Mouse (Mus musculus) embryonic facial prominence, embryonic 14.5 days (tissue): ENCODE results near the gene Hist1h2bg. TPM values are rescaled to one million over a fixed set of nuclear protein-coding genes. Genes with fewer than 3 reads are reported as not detected.
A peak's percentile ranks its signal among the peaks of the same experiment; 100 is the strongest.
"Not testable (repeated sequence)": the region's sequence is repeated elsewhere in the genome, so short reads cannot be mapped to it uniquely, and the experiment has no call there.

Experiments
- ATAC-seq: fragments of 200-750 bp; cut with Nextera tagmentation; 2 replicates; pipeline ENCODE4 v1.8.0; 2017; ENCODE audit warnings: low read depth, moderate number of reproducible peaks, moderate TSS enrichment
- DNase-seq: peaks from one replicate; pipeline ENCODE4 v3.0.0-alpha.2; 2015; ENCODE audit warnings: low spot score
- H3K27ac ChIP-seq: fragments of 300-500 bp; sonication (generic); replicated peaks from 2 replicates; pipeline ENCODE4 v1.5.1; 2014; ENCODE audit warnings: low read depth, mild to moderate bottlenecking, low read length, moderate library complexity
- H3K27me3 ChIP-seq: fragments of 300-500 bp; sonication (generic); replicated peaks from 2 replicates; pipeline ENCODE4 v1.6.1; 2014; ENCODE audit warnings: low read length; ENCODE audit not compliant: control insufficient read depth, insufficient read depth
- H3K36me3 ChIP-seq: fragments of 300-500 bp; sonication (generic); 2 replicates; pipeline ENCODE4 v1.6.1; 2014; ENCODE audit warnings: low read length, mixed read lengths; ENCODE audit not compliant: control insufficient read depth, insufficient read depth
- H3K4me1 ChIP-seq: fragments of 300-500 bp; sonication (generic); 2 replicates; pipeline ENCODE4 v1.6.1; 2014; ENCODE audit warnings: antibody characterized with exemption, low read length; ENCODE audit not compliant: control insufficient read depth, insufficient read depth
- H3K4me2 ChIP-seq: fragments of 300-500 bp; sonication (generic); 2 replicates; pipeline ENCODE4 v1.6.1; 2014; ENCODE audit warnings: low read depth, mild to moderate bottlenecking, low read length, moderate library complexity, mixed read lengths
- H3K4me3 ChIP-seq: fragments of 300-500 bp; sonication (generic); 2 replicates; pipeline ENCODE4 v1.5.1; 2014; ENCODE audit warnings: low read depth, mild to moderate bottlenecking, low read length
- H3K9ac ChIP-seq: fragments of 300-500 bp; sonication (generic); 2 replicates; pipeline ENCODE4 v1.6.1; 2014; ENCODE audit warnings: low read depth, mild to moderate bottlenecking, low read length, moderate library complexity, mixed read lengths
- H3K9me3 ChIP-seq: fragments of 300-500 bp; sonication (generic); 2 replicates; pipeline ENCODE4 v1.6.1; 2016; ENCODE audit warnings: low read length; ENCODE audit not compliant: control insufficient read depth
- WGBS: fragments of 180-500 bp; shearing (Covaris S2); extraction: QIAGEN DNeasy Blood & Tissue Kit; methylation state at CpG from one replicate; pipeline ENCODE4 v1.1.7; 2014; 5-methylcytosine and 5-hydroxymethylcytosine counted together
- polyA plus RNA-seq: library from polyadenylated mRNA; unstranded; fragments of >200 nt; fragmentation: Nextera tagmentation; extraction: Ambion mirVana; gene quantifications from 2 replicates; pipeline ENCODE4 v1.2.1, GENCODE M21; 2014

Gene Hist1h2bg
- polyA plus RNA-seq, 1 experiment from 2014 or later: 5.1 TPM

DNA sequence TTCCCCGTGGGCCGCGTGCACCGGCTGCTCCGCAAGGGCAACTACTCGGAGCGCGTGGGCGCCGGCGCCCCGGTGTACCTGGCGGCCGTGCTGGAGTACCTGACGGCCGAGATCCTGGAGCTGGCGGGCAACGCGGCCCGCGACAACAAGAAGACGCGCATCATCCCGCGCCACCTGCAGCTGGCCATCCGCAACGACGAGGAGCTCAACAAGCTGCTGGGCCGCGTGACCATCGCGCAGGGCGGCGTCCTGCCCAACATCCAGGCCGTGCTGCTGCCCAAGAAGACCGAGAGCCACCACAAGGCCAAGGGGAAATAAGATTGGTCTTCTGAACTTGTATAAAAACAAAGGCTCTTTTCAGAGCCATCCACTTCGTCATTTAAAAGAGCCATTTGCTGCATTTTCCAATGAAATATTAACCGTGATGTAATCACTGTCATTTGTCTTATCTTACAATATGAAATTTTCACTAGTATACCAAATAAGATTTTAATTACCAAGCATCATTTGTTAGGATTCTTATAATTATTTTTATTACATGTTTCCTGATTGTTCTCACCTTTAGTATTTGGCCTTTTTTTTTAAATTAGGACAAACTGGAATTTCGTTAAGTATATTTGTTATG, 3.5 kb downstream of the Hist1h2bg start:
- Histone ChIP-seq H3K4me1 (peaks cover 16% of the 10 kb centered on the region), H3K27ac (peak overlapping the region; percentile 95), H3K9ac (peak overlapping the region; percentile 60), H3K4me3 (peak overlapping the region; percentile 43), H3K4me2 (peak overlapping the region; percentile 75)
- H3K27me3 ChIP-seq, H3K36me3 ChIP-seq, H3K9me3 ChIP-seq, ATAC-seq, DNase-seq: not testable (repeated sequence)
- under 1% methylated on average over 5 of the region's 39 CpGs for WGBS

GRCm38 (mm10) chr13:23575271-23575851, 4.2 kb downstream of the Hist1h2bg start, which contains the start of gene Hist1h3d:
Gene Hist1h3d (plus strand): TSS chr13:23575763.
- Histone ChIP-seq H3K4me1 (peaks cover 11% of the 10 kb centered on the region), H3K27me3 (no peaks in the 10 kb centered on the region), H3K4me2 (peak within 1 kb of the TSS; percentile 63), H3K9me3 (no peaks in the 10 kb centered on the region), H3K4me3 (peak within 1 kb of the TSS; percentile 43), H3K27ac (peak within 1 kb of the TSS; percentile 91), H3K9ac (peak within 1 kb of the TSS; percentile 72), H3K36me3 (no peaks in the 10 kb centered on the region)
- peak; percentile 96 for DNase-seq
- under 1% methylated on average over 18 of the region's 18 CpGs for WGBS
- ATAC-seq: peak; percentile 59

- H3K4me1 ChIP-seq: peaks cover 12% of the 10 kb centered on the region
- H3K4me2 ChIP-seq: peak overlapping the region; percentile 63
- WGBS: under 1% methylated on average over 8 of the region's 40 CpGs
- ATAC-seq, H3K27me3 ChIP-seq, H3K9me3 ChIP-seq, H3K36me3 ChIP-seq, DNase-seq: not testable (repeated sequence)
- H3K27ac ChIP-seq: peak overlapping the region; percentile 91
- H3K9ac ChIP-seq: peak overlapping the region; percentile 72
- H3K4me3 ChIP-seq: peak overlapping the region; percentile 43
Measured at GRCm38 (mm10) chr13:23575864-23576313, 4.7 kb downstream of the Hist1h2bg start.

DNA sequence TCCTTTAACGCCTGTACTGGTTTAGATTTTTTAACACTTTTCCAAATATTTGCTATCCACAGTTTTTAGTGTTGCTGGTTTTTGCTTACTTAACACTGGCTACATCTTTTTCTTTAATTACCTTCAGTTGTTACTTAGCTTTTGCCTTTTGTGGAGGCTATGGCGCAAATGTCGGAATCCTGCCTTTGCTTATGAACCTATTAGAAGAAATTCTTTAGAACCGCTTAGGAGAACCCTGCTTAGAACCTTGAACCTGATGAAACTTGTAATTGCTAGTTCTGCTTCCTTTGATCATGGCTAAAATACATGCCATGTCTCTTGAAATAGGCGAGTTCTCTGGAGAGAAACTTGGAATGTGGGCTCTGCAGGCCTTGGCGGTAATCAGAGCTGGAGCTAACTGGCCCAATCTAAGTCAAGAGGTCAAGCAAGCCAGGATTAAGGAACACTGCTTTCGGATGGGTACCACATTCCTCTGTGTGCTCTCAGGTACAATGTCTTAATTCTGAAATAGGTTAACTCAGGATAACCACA, 5.2 kb downstream of the Hist1h2bg start:
- peak overlapping the region; percentile 72 for H3K9ac ChIP-seq
- 3% methylated on average over 7 of the region's 7 CpGs for WGBS
- peaks cover 15% of the 10 kb centered on the region for H3K4me1 ChIP-seq
- H3K27ac ChIP-seq: peak overlapping the region; percentile 91
- peak overlapping the region; percentile 43 for H3K4me3 ChIP-seq
- H3K4me2 ChIP-seq: peak overlapping the region; percentile 63
- H3K27me3 ChIP-seq: no peaks in the 10 kb centered on the region
- H3K9me3 ChIP-seq: no peaks in the 10 kb centered on the region
- ATAC-seq (no peak), DNase-seq (peak; percentile 43)
- H3K36me3 ChIP-seq: no peaks in the 10 kb centered on the region

GRCm38 (mm10) chr13:23576906-23577639, 5.9 kb downstream of the Hist1h2bg start:
- 33% methylated on average over 6 of the region's 6 CpGs for WGBS
- H3K9me3 ChIP-seq: no peaks in the 10 kb centered on the region
- peak overlapping the region; percentile 91 for H3K27ac ChIP-seq
- H3K4me2 ChIP-seq: peak overlapping the region; percentile 63
- H3K27me3 ChIP-seq: no peaks in the 10 kb centered on the region
- H3K4me1 ChIP-seq: peaks cover 15% of the 10 kb centered on the region
- H3K9ac ChIP-seq: peak overlapping the region; percentile 72
- DNase-seq (no peak), ATAC-seq (no peak)
- peak overlapping the region; percentile 43 for H3K4me3 ChIP-seq
- no peaks in the 10 kb centered on the region for H3K36me3 ChIP-seq

- Histone ChIP-seq H3K36me3 (no peaks in the 10 kb centered on the region), H3K27ac (no peak overlapping the region), H3K4me3 (no peak overlapping the region), H3K27me3 (no peaks in the 10 kb centered on the region), H3K9me3 (no peaks in the 10 kb centered on the region), H3K4me1 (peaks cover 17% of the 10 kb centered on the region), H3K9ac (no peak overlapping the region), H3K4me2 (no peak overlapping the region)
- ATAC-seq (no peak), DNase-seq (no peak)
- WGBS: 81% methylated on average over 1 of the region's 1 CpGs
Measured at GRCm38 (mm10) chr13:23577835-23578234, 6.6 kb downstream of the Hist1h2bg start.

DNA sequence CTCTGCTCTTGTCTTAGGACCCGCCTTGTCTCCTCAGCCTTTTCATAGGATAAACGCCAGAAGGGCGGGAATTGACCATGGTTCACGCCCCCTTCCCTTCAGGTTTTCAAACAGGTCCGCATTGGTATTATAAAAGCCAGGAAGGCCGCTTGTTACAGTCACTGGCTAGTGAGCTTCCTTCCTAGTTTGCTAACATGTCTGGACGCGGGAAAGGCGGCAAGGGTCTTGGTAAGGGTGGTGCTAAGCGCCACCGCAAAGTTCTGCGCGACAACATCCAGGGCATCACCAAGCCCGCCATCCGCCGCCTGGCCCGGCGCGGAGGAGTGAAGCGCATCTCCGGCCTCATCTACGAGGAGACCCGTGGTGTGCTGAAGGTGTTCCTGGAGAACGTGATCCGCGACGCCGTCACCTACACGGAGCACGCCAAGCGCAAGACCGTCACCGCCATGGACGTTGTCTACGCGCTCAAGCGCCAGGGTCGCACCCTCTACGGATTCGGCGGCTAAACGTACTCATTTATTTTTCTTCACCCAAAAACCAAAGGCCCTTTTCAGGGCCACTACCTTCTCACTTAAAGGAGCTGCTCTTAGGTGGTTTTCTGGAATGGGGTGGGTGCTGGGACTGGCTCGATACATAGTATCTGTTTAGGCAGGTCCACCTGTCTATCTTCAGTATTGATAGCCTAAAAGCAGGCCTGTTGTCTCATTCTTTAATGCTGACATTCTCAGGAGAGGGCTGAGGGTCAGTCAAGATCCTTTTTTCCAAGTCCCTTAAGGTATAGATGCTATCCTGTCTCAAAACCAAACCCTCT, 10.4 kb downstream of the Hist1h2bg start, which contains the start of gene Hist1h4d:
Gene Hist1h4d, plus strand, starts transcription at position 191 of the 811 bp plus-strand sequence.
- DNase-seq: peak; percentile 98
- WGBS: 0% methylated on average over 43 of the region's 43 CpGs
- Histone ChIP-seq H3K4me2 (peak within 1 kb of the TSS; percentile 83), H3K4me1 (peaks cover 31% of the 10 kb centered on the region), H3K27ac (peak within 1 kb of the TSS; percentile 96), H3K4me3 (peak within 1 kb of the TSS; percentile 45), H3K36me3 (no peaks in the 10 kb centered on the region), H3K9ac (peak within 1 kb of the TSS; percentile 76), H3K9me3 (no peaks in the 10 kb centered on the region), H3K27me3 (no peaks in the 10 kb centered on the region)
- ATAC-seq: peak; percentile 90
